Mouse (Mus musculus): ENCODE data around the gene Nhlrc1. TPM values are rescaled to one million over a fixed set of nuclear protein-coding genes. Genes with fewer than 3 reads are reported as not detected.

Gene Nhlrc1
- polyA plus RNA-seq, 1 experiment from 2014 or later: 15.0 TPM

- WGBS: 79% methylated on average over 4 of the region's 4 CpGs
- no peak overlapping the region for H3K9ac ChIP-seq (replicated peaks)
- no peaks in the 10 kb centered on the region for H3K9me3 ChIP-seq
- H3K36me3 ChIP-seq: no peaks in the 10 kb centered on the region
- no peak overlapping the region for H3K27ac ChIP-seq (replicated peaks)
- no peaks in the 10 kb centered on the region for H3K27me3 ChIP-seq
- no peak overlapping the region for H3K4me2 ChIP-seq (replicated peaks)
- no peaks in the 10 kb centered on the region for H3K4me1 ChIP-seq
- H3K4me3 ChIP-seq: no peak overlapping the region
- ATAC-seq (replicated peaks): no peak
Measured at GRCm38 (mm10) chr13:46997355-46997754, 17.3 kb downstream of the Nhlrc1 start.

GRCm38 (mm10) chr13:46993274-46993551, 21.4 kb downstream of the Nhlrc1 start:
- H3K9ac ChIP-seq (replicated peaks): no peak overlapping the region
- H3K9me3 ChIP-seq: no peaks in the 10 kb centered on the region
- H3K4me1 ChIP-seq: no peaks in the 10 kb centered on the region
- no peaks in the 10 kb centered on the region for H3K27me3 ChIP-seq
- H3K27ac ChIP-seq (replicated peaks): no peak overlapping the region
- 88% methylated on average over 2 of the region's 2 CpGs for WGBS
- ATAC-seq (replicated peaks): no peak
- no peak overlapping the region for H3K4me2 ChIP-seq (replicated peaks)
- H3K36me3 ChIP-seq: no peaks in the 10 kb centered on the region
- no peak overlapping the region for H3K4me3 ChIP-seq

- ATAC-seq (replicated peaks): no peak
- no peaks in the 10 kb centered on the region for H3K36me3 ChIP-seq
- H3K4me3 ChIP-seq: no peak overlapping the region
- 74% methylated on average over 7 of the region's 7 CpGs for WGBS
- no peaks in the 10 kb centered on the region for H3K27me3 ChIP-seq
- H3K9me3 ChIP-seq: no peaks in the 10 kb centered on the region
- H3K4me2 ChIP-seq (replicated peaks): no peak overlapping the region
- H3K9ac ChIP-seq (replicated peaks): no peak overlapping the region
- H3K27ac ChIP-seq (replicated peaks): no peak overlapping the region
- H3K4me1 ChIP-seq: no peaks in the 10 kb centered on the region
Measured at GRCm38 (mm10) chr13:46992516-46993273, 22.0 kb downstream of the Nhlrc1 start.

- Histone ChIP-seq H3K9ac (replicated peaks) (no peak overlapping the region), H3K27ac (replicated peaks) (no peak overlapping the region), H3K36me3 (no peaks in the 10 kb centered on the region), H3K9me3 (no peaks in the 10 kb centered on the region), H3K4me2 (replicated peaks) (no peak overlapping the region), H3K4me1 (no peaks in the 10 kb centered on the region), H3K4me3 (no peak overlapping the region), H3K27me3 (no peaks in the 10 kb centered on the region)
- ATAC-seq (replicated peaks): no peak
- WGBS: 38% methylated on average over 4 of the region's 4 CpGs
Measured at GRCm38 (mm10) chr13:46990376-46991011, 24.2 kb downstream of the Nhlrc1 start.

DNA sequence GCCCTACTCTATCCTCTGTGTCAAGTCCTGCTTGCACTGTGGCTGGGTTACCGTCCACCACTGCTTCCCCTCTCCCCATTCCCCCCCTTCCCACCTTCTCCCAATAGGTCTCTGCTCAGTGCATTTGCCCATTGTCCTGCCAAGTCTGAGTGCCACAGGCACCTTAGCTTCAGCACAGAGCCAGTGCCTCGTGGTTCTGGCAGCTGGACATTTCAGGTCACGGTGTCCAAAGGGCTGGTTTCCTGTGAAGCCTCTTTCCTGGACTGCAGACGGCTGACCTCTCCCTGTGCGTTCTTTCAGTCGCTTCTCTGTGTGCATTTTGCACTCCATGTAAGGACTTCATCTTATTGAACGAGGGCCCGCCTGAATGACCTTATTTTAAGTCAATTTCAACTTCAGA, 26.7 kb downstream of the Nhlrc1 start:
- no peaks in the 10 kb centered on the region for H3K4me1 ChIP-seq
- H3K4me2 ChIP-seq (replicated peaks): no peak overlapping the region
- H3K27me3 ChIP-seq: no peaks in the 10 kb centered on the region
- WGBS: 79% methylated on average over 8 of the region's 8 CpGs
- H3K9me3 ChIP-seq: no peaks in the 10 kb centered on the region
- no peak overlapping the region for H3K27ac ChIP-seq (replicated peaks)
- no peaks in the 10 kb centered on the region for H3K36me3 ChIP-seq
- H3K9ac ChIP-seq (replicated peaks): no peak overlapping the region
- H3K4me3 ChIP-seq: no peak overlapping the region
- ATAC-seq (replicated peaks): no peak

- no peaks in the 10 kb centered on the region for H3K27me3 ChIP-seq
- H3K27ac ChIP-seq (replicated peaks): no peak overlapping the region
- H3K4me3 ChIP-seq: no peak overlapping the region
- no peak overlapping the region for H3K9ac ChIP-seq (replicated peaks)
- H3K9me3 ChIP-seq: no peaks in the 10 kb centered on the region
- H3K4me2 ChIP-seq (replicated peaks): no peak overlapping the region
- WGBS: 79% methylated on average over 6 of the region's 6 CpGs
- no peaks in the 10 kb centered on the region for H3K36me3 ChIP-seq
- no peaks in the 10 kb centered on the region for H3K4me1 ChIP-seq
- no peak for ATAC-seq (replicated peaks)
Measured at GRCm38 (mm10) chr13:46986208-46986607, 28.4 kb downstream of the Nhlrc1 start.

DNA sequence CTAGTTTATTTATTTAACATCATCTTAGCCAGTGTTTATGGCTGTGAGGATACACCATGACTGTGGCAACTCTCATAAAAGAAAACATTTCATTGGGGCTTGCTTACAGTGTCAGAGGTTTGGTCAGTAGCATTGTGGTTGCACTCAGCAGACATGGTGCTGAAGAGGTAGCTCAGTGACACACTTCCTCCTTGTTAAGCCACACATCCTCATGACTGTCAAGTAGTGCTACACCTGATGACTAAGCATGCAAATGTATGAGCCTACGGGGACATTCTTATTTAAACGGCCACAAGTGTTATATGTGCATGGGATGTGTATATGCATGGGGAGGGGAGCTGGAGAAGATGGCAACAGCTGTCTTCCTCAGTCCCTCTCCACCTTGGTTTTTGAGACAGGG, 30.8 kb downstream of the Nhlrc1 start:
- Histone ChIP-seq H3K9ac (replicated peaks) (no peak overlapping the region), H3K36me3 (no peaks in the 10 kb centered on the region), H3K4me2 (replicated peaks) (no peak overlapping the region), H3K9me3 (no peaks in the 10 kb centered on the region), H3K27ac (replicated peaks) (no peak overlapping the region), H3K27me3 (no peaks in the 10 kb centered on the region), H3K4me1 (no peaks in the 10 kb centered on the region), H3K4me3 (no peak overlapping the region)
- 86% methylated on average over 2 of the region's 2 CpGs for WGBS
- no peak for ATAC-seq (replicated peaks)

DNA sequence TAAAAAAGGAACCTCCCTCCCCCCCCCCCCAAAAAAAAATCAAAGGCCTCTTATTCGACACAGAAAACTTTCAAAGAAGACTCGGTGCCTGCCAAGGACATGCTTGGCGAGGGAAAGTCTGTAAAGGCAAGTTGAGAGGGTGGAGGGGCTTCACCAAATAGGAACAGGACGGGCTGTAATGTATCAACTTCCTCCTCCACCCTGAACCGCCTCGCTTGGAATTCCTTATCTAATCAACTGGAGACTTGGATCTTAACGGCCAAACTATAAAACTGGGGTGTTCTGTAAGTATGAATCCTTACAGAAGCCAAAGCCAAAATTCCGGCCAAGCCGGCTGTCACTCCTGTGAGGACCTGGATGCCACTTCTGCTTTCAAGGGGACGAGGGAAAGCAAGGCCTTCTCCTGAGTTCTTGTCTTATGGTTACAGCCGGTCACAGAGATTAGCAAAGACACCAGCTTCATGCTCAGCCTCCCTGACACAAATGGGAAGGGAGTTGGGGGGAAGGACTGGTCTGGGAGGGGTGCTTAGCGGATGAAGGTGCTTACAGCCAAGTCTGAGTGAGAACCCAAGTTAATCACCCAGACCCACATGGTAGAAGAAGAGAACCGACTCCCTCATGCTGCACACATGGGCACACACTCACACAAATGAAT, 34.7 kb downstream of the Nhlrc1 start:
- H3K36me3 ChIP-seq: no peaks in the 10 kb centered on the region
- H3K4me3 ChIP-seq: no peak overlapping the region
- H3K27me3 ChIP-seq: no peaks in the 10 kb centered on the region
- H3K9ac ChIP-seq (replicated peaks): no peak overlapping the region
- H3K9me3 ChIP-seq: no peaks in the 10 kb centered on the region
- no peak overlapping the region for H3K4me2 ChIP-seq (replicated peaks)
- H3K27ac ChIP-seq (replicated peaks): no peak overlapping the region
- ATAC-seq (replicated peaks): no peak
- 61% methylated on average over 13 of the region's 13 CpGs for WGBS
- H3K4me1 ChIP-seq: peaks cover 6% of the 10 kb centered on the region

DNA sequence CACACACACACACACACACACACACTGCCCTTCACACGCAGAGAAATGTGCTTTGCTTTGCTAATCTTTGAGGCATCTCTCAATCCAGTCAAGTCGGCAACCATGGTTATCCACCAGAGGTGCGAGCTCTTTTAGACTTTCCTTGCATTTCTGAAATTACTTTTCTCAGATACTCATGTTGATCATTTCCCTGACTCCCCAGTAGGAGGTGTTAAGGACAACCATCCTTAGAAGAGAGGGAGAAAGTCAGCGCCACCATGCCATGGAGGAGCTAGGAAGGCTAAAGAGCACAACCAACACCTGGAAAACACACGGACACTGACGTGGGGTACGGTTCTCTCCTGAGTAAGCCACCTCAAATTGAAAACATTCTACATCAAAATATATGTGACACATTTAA, 38.1 kb downstream of the Nhlrc1 start:
- Histone ChIP-seq H3K27ac (replicated peaks) (no peak overlapping the region), H3K4me2 (replicated peaks) (no peak overlapping the region), H3K27me3 (no peaks in the 10 kb centered on the region), H3K36me3 (no peaks in the 10 kb centered on the region), H3K9me3 (no peaks in the 10 kb centered on the region), H3K4me3 (no peak overlapping the region), H3K4me1 (peaks cover 6% of the 10 kb centered on the region), H3K9ac (replicated peaks) (no peak overlapping the region)
- no peak for ATAC-seq (replicated peaks)
- 93% methylated on average over 7 of the region's 7 CpGs for WGBS

DNA sequence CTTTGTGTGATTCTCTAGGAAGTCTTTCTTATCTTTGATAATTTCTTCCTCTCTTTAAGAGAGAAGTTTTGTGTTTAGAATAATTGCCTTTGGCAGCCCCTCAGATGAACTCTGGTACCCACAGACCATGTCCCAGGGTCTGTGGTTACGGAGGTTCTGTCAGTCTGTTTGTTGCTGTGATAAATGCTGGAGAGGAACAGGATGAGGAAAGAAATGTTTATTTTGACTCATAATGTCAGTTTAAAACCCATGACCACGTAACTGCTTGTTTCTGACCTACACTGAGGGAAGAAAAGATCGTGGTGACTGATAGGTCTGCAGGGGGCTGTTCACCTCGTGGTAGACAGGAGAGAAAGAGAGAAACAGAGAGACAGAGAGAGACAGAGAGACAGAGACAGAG, 38.7 kb downstream of the Nhlrc1 start:
- H3K4me1 ChIP-seq: peaks cover 6% of the 10 kb centered on the region
- no peak overlapping the region for H3K4me3 ChIP-seq
- H3K27ac ChIP-seq (replicated peaks): no peak overlapping the region
- no peaks in the 10 kb centered on the region for H3K9me3 ChIP-seq
- no peaks in the 10 kb centered on the region for H3K36me3 ChIP-seq
- H3K9ac ChIP-seq (replicated peaks): no peak overlapping the region
- H3K4me2 ChIP-seq (replicated peaks): no peak overlapping the region
- WGBS: 32% methylated on average over 4 of the region's 4 CpGs
- H3K27me3 ChIP-seq: no peaks in the 10 kb centered on the region
- no peak for ATAC-seq (replicated peaks)

DNA sequence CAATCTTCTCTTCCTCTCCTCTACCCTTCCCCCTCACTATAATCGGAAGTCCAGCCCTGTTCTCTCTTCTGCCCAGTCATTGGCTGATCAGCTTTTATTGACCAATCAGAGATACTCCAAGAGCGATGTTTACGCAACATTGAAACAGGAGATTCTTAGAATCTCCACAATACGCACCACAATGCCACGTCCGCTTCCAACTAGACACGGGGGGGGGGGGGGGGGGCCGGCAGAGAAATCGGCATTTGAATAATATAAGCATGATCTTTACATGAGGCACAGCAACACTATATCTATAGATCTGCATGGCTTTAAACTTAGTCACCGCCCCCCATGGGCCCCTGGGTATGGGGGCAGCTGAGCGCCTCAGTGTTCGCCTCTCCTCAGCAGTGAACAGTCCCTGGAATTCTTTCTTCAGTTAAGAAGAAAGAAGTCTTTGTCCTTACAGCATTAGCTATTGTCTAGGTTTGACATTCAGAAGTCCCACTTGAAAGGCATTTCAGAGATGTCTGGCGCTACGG, 39.6 kb downstream of the Nhlrc1 start:
- Histone ChIP-seq H3K27me3 (no peaks in the 10 kb centered on the region), H3K4me1 (peaks cover 6% of the 10 kb centered on the region), H3K9me3 (no peaks in the 10 kb centered on the region), H3K27ac (replicated peaks) (0 out of 2 replicates have a peak overlapping the region, but pooled peaks have one; percentile 19), H3K36me3 (no peaks in the 10 kb centered on the region), H3K9ac (replicated peaks) (peak overlapping the region; percentile 45), H3K4me3 (peak overlapping the region; percentile 36), H3K4me2 (replicated peaks) (peak overlapping the region; percentile 54)
- WGBS: 7% methylated on average over 14 of the region's 14 CpGs
- peak; percentile 85 for ATAC-seq (replicated peaks)

DNA sequence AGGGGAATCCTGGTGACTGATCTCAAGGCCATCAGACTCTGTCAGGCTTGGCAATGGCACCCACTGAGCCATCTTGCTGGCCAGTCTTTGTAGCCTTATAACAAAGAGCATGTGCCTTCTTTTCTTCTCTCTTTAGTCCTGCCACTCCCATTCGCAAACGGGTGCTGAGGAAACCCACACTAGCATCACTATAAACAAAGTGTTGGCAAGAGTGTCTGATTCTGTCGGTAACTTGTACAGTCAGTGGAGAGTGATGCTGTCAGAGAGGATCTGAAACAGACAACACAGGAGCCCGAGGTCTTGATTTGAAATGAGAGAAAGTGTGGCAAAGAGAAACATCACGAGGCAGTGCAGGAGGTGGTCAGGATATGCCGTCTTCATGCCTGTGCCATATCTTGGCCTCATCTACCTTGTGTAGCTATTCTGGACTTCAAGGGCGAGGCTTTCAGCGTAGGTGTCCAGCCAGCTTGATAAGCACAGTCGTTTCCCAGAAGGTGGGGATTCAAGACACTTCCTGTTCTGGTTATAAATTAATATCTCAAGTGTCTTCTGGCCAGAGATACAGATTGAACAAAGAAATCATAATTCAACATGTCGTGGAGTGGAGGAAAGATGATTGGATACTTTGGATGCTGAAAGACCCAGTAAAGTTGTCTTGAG, 44.2 kb downstream of the Nhlrc1 start:
- H3K27ac ChIP-seq (replicated peaks): no peak overlapping the region
- no peaks in the 10 kb centered on the region for H3K27me3 ChIP-seq
- 79% methylated on average over 10 of the region's 10 CpGs for WGBS
- H3K4me3 ChIP-seq: no peak overlapping the region
- peaks cover 4% of the 10 kb centered on the region for H3K4me1 ChIP-seq
- no peak overlapping the region for H3K4me2 ChIP-seq (replicated peaks)
- no peaks in the 10 kb centered on the region for H3K9me3 ChIP-seq
- H3K9ac ChIP-seq (replicated peaks): no peak overlapping the region
- no peak for ATAC-seq (replicated peaks)
- H3K36me3 ChIP-seq: no peaks in the 10 kb centered on the region
